Mouse (Mus musculus) CH12.LX (cell line): ENCODE results near the gene Il12rb1. TPM values are rescaled to one million over a fixed set of nuclear protein-coding genes. Genes with fewer than 3 reads are reported as not detected.

ENCODE experiments used
- DNase-seq: peaks from one replicate; pipeline ENCODE4 v3.0.0-alpha.2; 2013; ENCODE audit errors: extremely low read depth
- H3K27ac ChIP-seq: 2 replicates; pipeline ENCODE4 v1.5.1; 2012; ENCODE audit warnings: low read depth, mild to moderate bottlenecking, control low read depth, moderate library complexity; ENCODE audit not compliant: insufficient read depth
- H3K27me3 ChIP-seq: replicated peaks from 2 replicates; pipeline ENCODE3; 2012; ENCODE audit warnings: inconsistent platforms
- H3K36me3 ChIP-seq, 2 experiments: replicated peaks in 1 of 2; 2 replicates each; pipeline versions ENCODE3 to v1.6.1; 2012; ENCODE audit warnings: inconsistent platforms in 1 of 2, low read length in 1 of 2, mild to moderate bottlenecking in 1 of 2, mixed read lengths in 1 of 2, moderate library complexity in 1 of 2; ENCODE audit not compliant: control insufficient read depth in 1 of 2, insufficient read depth in 1 of 2
- H3K4me1 ChIP-seq, 2 experiments: 2 replicates each; pipeline ENCODE4 v1.6.1; 2012; ENCODE audit warnings: inconsistent platforms in 1 of 2, moderate library complexity in 1 of 2; ENCODE audit not compliant: insufficient read depth in 2 of 2, control insufficient read depth in 1 of 2
- H3K4me2 ChIP-seq: 2 replicates; pipeline ENCODE4 v1.6.1; 2012; ENCODE audit warnings: low read depth, mild to moderate bottlenecking, control low read depth; ENCODE audit not compliant: poor library complexity, insufficient read depth, severe bottlenecking
- H3K4me3 ChIP-seq, 3 experiments: fragments of 150-350 bp in 1 of 3; sonication (generic) in 1 of 3; replicated peaks in 1 of 3; 2 replicates each; pipeline versions ENCODE3 to v1.5.1; 2011 to 2012; ENCODE audit warnings: low read depth in 2 of 3, low read length in 2 of 3, mild to moderate bottlenecking in 2 of 3, moderate library complexity in 2 of 3, control low read depth in 1 of 3, improper control_type of control experiment in 1 of 3, inconsistent platforms in 1 of 3, mixed read lengths in 1 of 3; ENCODE audit not compliant: poor library complexity in 1 of 3
- H3K79me2 ChIP-seq: replicated peaks from 2 replicates; pipeline ENCODE4 v1.6.1; 2012; ENCODE audit warnings: mild to moderate bottlenecking, moderate library complexity; ENCODE audit not compliant: control insufficient read depth, poor library complexity, insufficient read depth, severe bottlenecking; ENCODE audit errors: extremely low read depth
- H3K9ac ChIP-seq: 2 replicates; pipeline ENCODE4 v1.6.1; 2012; ENCODE audit warnings: low read depth, mild to moderate bottlenecking, control low read depth, moderate library complexity; ENCODE audit not compliant: insufficient read depth
- H3K9me3 ChIP-seq: replicated peaks from 2 replicates; pipeline ENCODE3; 2012; ENCODE audit warnings: low read length, inconsistent platforms, mixed read lengths
- BHLHE40 ChIP-seq: IDR thresholded peaks from 2 replicates; pipeline ENCODE4 v1.6.1; 2011; ENCODE audit warnings: mild to moderate bottlenecking, low read depth, low read length, improper control_type of control experiment
- CHD1 ChIP-seq: IDR thresholded peaks from 2 replicates; pipeline ENCODE4 v1.6.1; 2012; ENCODE audit warnings: low read depth, low read length, improper control_type of control experiment, inconsistent platforms
- CHD2 ChIP-seq: IDR thresholded peaks from 2 replicates; pipeline ENCODE4 v1.6.1; 2011; ENCODE audit warnings: low read length, improper control_type of control experiment
- E2F4 ChIP-seq: IDR thresholded peaks from 2 replicates; pipeline ENCODE4 v1.6.1; 2011; ENCODE audit warnings: low read depth, low read length, improper control_type of control experiment; ENCODE audit not compliant: insufficient replicate concordance
- ELF1 ChIP-seq: IDR thresholded peaks from 2 replicates; pipeline ENCODE4 v1.6.1; 2014; ENCODE audit warnings: low read depth, mild to moderate bottlenecking, inconsistent platforms, low read length, improper control_type of control experiment
- ETS1 ChIP-seq: conservative IDR thresholded peaks from 2 replicates; pipeline ENCODE4 v1.6.1; 2012; ENCODE audit warnings: low read depth, mild to moderate bottlenecking, inconsistent platforms, low read length, improper control_type of control experiment, moderate library complexity
- IRF4 ChIP-seq: IDR thresholded peaks from 2 replicates; pipeline ENCODE4 v1.6.1; 2014; ENCODE audit warnings: low read depth, mild to moderate bottlenecking, inconsistent platforms, low read length, improper control_type of control experiment
- KAT2A ChIP-seq: IDR thresholded peaks from 2 replicates; pipeline ENCODE4 v1.6.1; 2012; ENCODE audit warnings: low read length, improper control_type of control experiment, inconsistent platforms; ENCODE audit not compliant: insufficient replicate concordance
- MAX ChIP-seq: IDR thresholded peaks from 2 replicates; pipeline ENCODE4 v1.6.1; 2011; ENCODE audit warnings: low read length, improper control_type of control experiment
- MAZ ChIP-seq: IDR thresholded peaks from 2 replicates; pipeline ENCODE4 v1.6.1; 2012; ENCODE audit warnings: low read depth, mild to moderate bottlenecking, inconsistent platforms, low read length, improper control_type of control experiment, moderate library complexity
- MXI1 ChIP-seq: IDR thresholded peaks from 2 replicates; pipeline ENCODE4 v1.6.1; 2011; ENCODE audit warnings: mild to moderate bottlenecking, low read depth, low read length, improper control_type of control experiment
- MYC ChIP-seq: IDR thresholded peaks from 2 replicates; pipeline ENCODE4 v1.6.1; 2011; ENCODE audit warnings: low read depth, mild to moderate bottlenecking, improper control_type of control experiment, low read length
- PAX5 ChIP-seq: IDR thresholded peaks from 2 replicates; pipeline ENCODE4 v1.6.1; 2012; ENCODE audit warnings: low read length, inconsistent platforms, mixed read lengths
- POLR2AphosphoS2 ChIP-seq: IDR thresholded peaks from 2 replicates; pipeline ENCODE4 v1.6.1; 2011; ENCODE audit warnings: low read depth, low read length, improper control_type of control experiment
- RCOR1 ChIP-seq: conservative IDR thresholded peaks from 2 replicates; pipeline ENCODE4 v1.6.1; 2012; ENCODE audit warnings: low read depth, mild to moderate bottlenecking, inconsistent platforms, low read length, improper control_type of control experiment
- SIN3A ChIP-seq: IDR thresholded peaks from 2 replicates; pipeline ENCODE4 v1.6.1; 2012; ENCODE audit warnings: low read length, improper control_type of control experiment, inconsistent platforms
- SMC3 ChIP-seq: IDR thresholded peaks from 2 replicates; pipeline ENCODE4 v1.6.1; 2011; ENCODE audit warnings: low read depth, low read length, improper control_type of control experiment
- TBP ChIP-seq: conservative IDR thresholded peaks from 2 replicates; pipeline ENCODE4 v1.6.1; 2011; ENCODE audit warnings: low read depth, low read length, improper control_type of control experiment
- UBTF ChIP-seq: IDR thresholded peaks from 2 replicates; pipeline ENCODE4 v1.6.1; 2012; ENCODE audit warnings: low read depth, mild to moderate bottlenecking, inconsistent platforms, low read length, improper control_type of control experiment, moderate library complexity
- USF1 ChIP-seq: IDR thresholded peaks from 2 replicates; pipeline ENCODE4 v1.6.1; 2014; ENCODE audit warnings: low read depth, mild to moderate bottlenecking, inconsistent platforms, low read length, improper control_type of control experiment
- ZC3H11A ChIP-seq: IDR thresholded peaks from 2 replicates; pipeline ENCODE4 v1.6.1; 2012; ENCODE audit warnings: low read depth, mild to moderate bottlenecking, inconsistent platforms, low read length, improper control_type of control experiment
- ZKSCAN1 ChIP-seq: IDR thresholded peaks from 2 replicates; pipeline ENCODE4 v1.6.1; 2012; ENCODE audit warnings: low read depth, inconsistent platforms, low read length, improper control_type of control experiment, borderline replicate concordance
- ZMIZ1 ChIP-seq: IDR thresholded peaks from 2 replicates; pipeline ENCODE4 v1.6.1; 2012; ENCODE audit warnings: low read depth, mild to moderate bottlenecking, inconsistent platforms, low read length, improper control_type of control experiment
- ZNF384 ChIP-seq: IDR thresholded peaks from 2 replicates; pipeline ENCODE4 v1.6.1; 2012; ENCODE audit warnings: low read depth, low read length, improper control_type of control experiment, inconsistent platforms
- dilution Hi-C: fragments of 300-500 bp; cut with MboI; formaldehyde crosslinking; loops from 2 replicates; pipeline ENCODE4 v1.14.3; 2020; ENCODE audit warnings: low sequenced_read_pairs; ENCODE audit not compliant: extremely low pct_unique_long_range_greater_than_20kb, extremely low pct_ligation_motif_present
- in situ Hi-C: fragments of 300-500 bp; cut with MboI; formaldehyde crosslinking; loops from 3 replicates; pipeline ENCODE4 v1.14.3; 2019; ENCODE audit warnings: low sequenced_read_pairs, low pct_ligation_motif_present, low pct_unique_long_range_greater_than_20kb, mixed read lengths
- polyA plus RNA-seq: library from polyadenylated mRNA; unstranded; fragments of >175 nt; gene quantifications from 2 replicates; pipeline ENCODE4 v1.2.1, GENCODE M21; 2012; ENCODE audit warnings: low read depth; ENCODE audit not compliant: insufficient read length
- total RNA-seq, 2 experiments: library from RNA; depleted of rRNA; stranded (reverse); fragments of 300-350 nt in 1 of 2; fragments of >200 nt in 1 of 2; gene quantifications; 2 replicates each; pipeline ENCODE4 v1.2.3; 2012 to 2014

The Il12rb1 gene
- total and polyA plus RNA-seq, 3 experiments = 4.5 to 23.2 (median 12.5) TPM

DNA sequence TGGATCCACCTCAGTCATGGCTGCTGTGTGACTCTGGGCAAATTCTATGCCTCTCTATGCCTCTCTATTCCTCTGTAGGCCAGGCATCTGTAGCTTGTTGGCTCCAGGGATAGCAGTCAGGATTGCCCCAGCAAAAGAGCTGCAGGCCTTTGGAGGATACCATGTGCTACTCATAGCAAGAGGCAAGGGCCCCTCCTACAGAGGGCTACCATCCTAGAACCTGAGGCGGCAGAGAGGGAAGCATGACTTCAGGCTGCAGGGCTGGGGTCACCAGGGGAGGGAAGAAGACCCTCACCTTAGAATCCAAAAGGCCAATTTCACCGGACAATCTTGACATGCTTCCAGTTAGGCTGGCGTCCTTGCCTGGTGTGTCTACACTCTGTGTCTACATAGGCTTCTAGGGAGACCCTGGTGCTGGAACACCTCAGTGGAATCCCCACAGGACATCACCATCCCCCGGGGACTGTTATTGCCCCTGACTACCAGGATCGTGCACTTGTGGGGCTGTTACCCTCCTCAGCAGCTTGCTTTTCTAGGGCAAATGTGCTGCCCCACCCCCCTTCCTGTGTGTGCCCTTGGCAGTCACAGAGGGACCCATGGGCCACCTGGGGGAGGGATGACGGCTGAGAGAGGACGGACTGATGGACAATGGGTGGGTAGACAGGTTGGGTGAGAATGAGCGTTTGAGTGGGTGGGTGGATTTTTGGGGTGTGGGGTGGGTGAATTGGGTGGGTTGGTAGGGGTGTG lies 879 bp downstream of the Il12rb1 start:
- peaks cover 7% of the 10 kb centered on the region; the same call in 1 of the 2 replicates for H3K79me2 ChIP-seq
- peak overlapping the region; percentile 79 for H3K4me2 ChIP-seq
- H3K4me3 ChIP-seq = peak overlapping the region; percentile 62 to 65 (median 63)
- H3K4me1 ChIP-seq = peaks cover 30 to 62% of the 10 kb centered on the region in 2 experiments
- DNase-seq = no peak
- peaks cover 27 to 38% of the 10 kb centered on the region in 2 experiments for H3K36me3 ChIP-seq
- peak overlapping the region; percentile 77 for H3K27ac ChIP-seq
- dilution Hi-C loops (no loop called here), in situ Hi-C loops (no loop called here)
- no peaks in the 10 kb centered on the region for H3K9me3 ChIP-seq
- no peak for TF ChIP-seq ELF1
- peak; percentile 45; the same call in 1 of the 2 replicates for TF ChIP-seq MYC
- peak; percentile 68; the same call in 1 of the 2 replicates for TF ChIP-seq MAX
- no peak for TF ChIP-seq ETS1
- TF ChIP-seq E2F4 = no peak
- TF ChIP-seq UBTF = 0 out of 2 replicates have a peak, but pooled peaks have one; percentile 24
- peak; percentile 27; the same call in 1 of the 2 replicates for TF ChIP-seq ZMIZ1
- no peak for TF ChIP-seq POLR2AphosphoS2
- TF ChIP-seq ZC3H11A = no peak
- peak; percentile 46; the same call in 1 of the 2 replicates for TF ChIP-seq CHD2
- no peak for TF ChIP-seq PAX5
- TF ChIP-seq CHD1 = 0 out of 2 replicates have a peak, but pooled peaks have one; percentile 75
- TF ChIP-seq BHLHE40 = peak; percentile 14; the same call in 1 of the 2 replicates
- peak; percentile 63 for TF ChIP-seq MXI1
- TF ChIP-seq TBP = no peak
- TF ChIP-seq RCOR1 = no peak
- TF ChIP-seq MAZ = no peak
- no peak for TF ChIP-seq SMC3
- no peak for TF ChIP-seq USF1
- TF ChIP-seq KAT2A = no peak
- TF ChIP-seq IRF4 = peak; percentile 6; the same call in 1 of the 2 replicates
- TF ChIP-seq SIN3A = no peak; the same call in 1 of the 2 replicates
- no peak for TF ChIP-seq ZKSCAN1
- TF ChIP-seq ZNF384 = no peak
- no peaks in the 10 kb centered on the region for H3K27me3 ChIP-seq
- peak overlapping the region; percentile 46 for H3K9ac ChIP-seq
